Mouse (Mus musculus): ENCODE results near the gene Lhx2. TPM values are rescaled to one million over a fixed set of nuclear protein-coding genes. Genes with fewer than 3 reads are reported as not detected.

The Lhx2 gene
- total RNA-seq, 2 experiments from 2014 or later: 76.7 to 79.0 TPM

- no peak for DNase-seq (ENCODE audit: low spot score in 2 of 2)
- intact Hi-C loops (cut with DNase I): no loop called here
Observed at GRCm38 (mm10) chr2:38397306-38397705, 58.2 kb downstream of the Lhx2 start.

DNA sequence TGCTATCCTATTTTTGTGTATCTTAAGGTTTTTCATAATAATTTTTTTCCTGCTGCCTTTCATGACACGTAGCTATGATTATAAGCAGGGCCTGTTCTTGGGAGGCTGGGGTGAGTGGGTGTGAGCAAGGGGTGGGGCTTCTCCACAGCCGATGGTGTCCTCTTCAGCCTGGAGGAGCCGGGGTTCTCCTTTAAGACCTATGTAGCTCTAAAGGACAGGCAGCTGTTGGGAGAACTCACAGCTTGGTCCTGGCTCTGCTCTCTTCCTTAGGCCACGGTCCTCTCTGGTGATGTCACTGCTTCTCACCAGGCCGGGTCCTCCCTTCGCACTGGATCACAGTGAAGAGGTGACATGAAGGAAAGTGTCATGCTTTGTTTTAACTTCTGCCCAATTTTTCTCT, 58.8 kb downstream of the Lhx2 start:
- DNase-seq (ENCODE audit: low spot score in 2 of 2): no peak
- intact Hi-C loops (cut with DNase I): no loop called here

GRCm38 (mm10) chr2:38402611-38403010, 63.5 kb downstream of the Lhx2 start:
- intact Hi-C loops (cut with DNase I): no loop called here
- DNase-seq (ENCODE audit: low spot score in 2 of 2): peak in 1 of 2 experiments; percentile 35

GRCm38 (mm10) chr2:38403231-38403630, 64.2 kb downstream of the Lhx2 start:
- peak; percentile 81 to 83 for DNase-seq (ENCODE audit: low spot score in 2 of 2)
- intact Hi-C loops (cut with DNase I): no loop called here

DNA sequence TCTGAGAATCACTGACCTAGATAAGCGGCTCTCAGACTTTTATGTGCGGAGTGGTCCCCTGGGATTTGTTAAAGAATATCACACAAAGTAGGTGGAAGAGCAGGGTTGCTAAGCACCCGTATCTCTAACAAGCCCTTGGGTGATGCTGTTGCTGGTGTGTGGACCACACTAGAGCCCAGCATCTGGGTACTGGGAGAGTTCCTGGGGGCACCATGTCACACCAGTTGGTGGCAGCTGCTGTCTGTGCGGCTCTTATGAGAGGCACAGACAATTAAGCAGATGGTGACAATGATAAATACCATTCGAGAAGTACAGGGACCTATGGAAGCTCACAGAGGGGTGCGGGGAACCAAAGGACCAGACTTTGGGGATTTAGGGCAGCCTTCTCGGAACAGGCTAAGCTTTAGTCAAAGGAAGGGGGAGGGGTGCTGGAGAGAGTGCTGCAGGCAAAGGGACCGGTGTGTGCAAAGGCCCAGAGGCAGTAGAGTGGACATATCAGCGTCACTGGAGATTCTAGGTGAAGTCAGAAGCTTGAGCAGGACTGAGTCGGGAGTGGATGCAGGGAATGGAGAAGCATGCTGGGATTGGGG, 65.0 kb downstream of the Lhx2 start:
- no peak for DNase-seq (ENCODE audit: low spot score in 2 of 2)
- intact Hi-C loops (cut with DNase I): no loop called here

- intact Hi-C loops (cut with DNase I): no loop called here
- DNase-seq (ENCODE audit: low spot score in 2 of 2): no peak
Observed at GRCm38 (mm10) chr2:38405356-38405755, 66.3 kb downstream of the Lhx2 start.

- DNase-seq (ENCODE audit: low spot score in 2 of 2): no peak
- intact Hi-C loops (cut with DNase I): no loop called here
Observed at GRCm38 (mm10) chr2:38409309-38409708, 70.2 kb downstream of the Lhx2 start.

- intact Hi-C loops (cut with DNase I): no loop called here
- no peak for DNase-seq (ENCODE audit: low spot score in 2 of 2)
Observed at GRCm38 (mm10) chr2:38410227-38410626, 71.1 kb downstream of the Lhx2 start.

GRCm38 (mm10) chr2:38412599-38413177, 73.6 kb downstream of the Lhx2 start:
- DNase-seq (ENCODE audit: low spot score in 2 of 2): no peak
- intact Hi-C loops (cut with DNase I): no loop called here

DNA sequence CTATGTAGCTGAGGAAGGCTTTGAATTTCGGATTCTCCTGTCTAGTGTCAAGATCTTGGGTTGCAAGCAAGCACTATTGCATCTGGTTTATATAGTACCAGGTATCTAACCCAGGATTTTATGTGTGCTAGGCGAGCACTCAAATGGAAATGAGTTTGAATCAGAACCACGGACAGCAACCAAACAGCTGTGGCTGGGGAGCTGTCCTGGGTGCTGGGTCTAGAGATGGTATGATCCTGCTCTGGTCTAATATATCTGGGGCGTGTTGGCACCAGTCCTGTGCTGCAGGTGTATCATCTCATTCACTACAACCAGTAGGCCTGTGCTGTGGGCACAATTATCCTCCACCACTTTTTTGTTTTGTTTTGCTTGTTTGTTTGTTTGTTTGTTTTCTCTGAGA, 78.9 kb downstream of the Lhx2 start:
- no peak for DNase-seq (ENCODE audit: low spot score in 2 of 2)
- intact Hi-C loops (cut with DNase I): no loop called here

Other genes starting within 250 kb of the Lhx2 start
- 10 to 100 TPM; 74.5 to 76.5 TPM for gene Dennd1a, start 51.9 kb upstream of the Lhx2 start, total RNA-seq (2021)
- 10 to 100 TPM; 27.0 to 27.9 TPM for gene Nek6, start 172.4 kb downstream of the Lhx2 start, total RNA-seq (2021)

Measured in left cerebral cortex, postnatal 36 days (tissue).